Mouse (Mus musculus) limb, embryonic 13.5 days (tissue): ENCODE measurements around the gene Rsad2. TPM values are rescaled to one million over a fixed set of nuclear protein-coding genes. Genes with fewer than 3 reads are reported as not detected.
"Not testable (repeated sequence)": the region's sequence is repeated elsewhere in the genome, so short reads cannot be mapped to it uniquely, and the experiment has no call there.

Experiments
- ATAC-seq: fragments of 200-750 bp; cut with Nextera tagmentation; 2 replicates; pipeline ENCODE4 v1.8.0; 2017; ENCODE audit warnings: low read depth, moderate number of reproducible peaks, moderate TSS enrichment; ENCODE audit not compliant: low FRiP score
- H3K27ac ChIP-seq: fragments of 300-500 bp; sonication (generic); 2 replicates; pipeline ENCODE4 v1.5.1; 2015; ENCODE audit warnings: inconsistent platforms, mild to moderate bottlenecking, moderate library complexity
- H3K27me3 ChIP-seq: fragments of 300-500 bp; sonication (generic); 2 replicates; pipeline ENCODE4 v1.6.1; 2015; ENCODE audit warnings: mild to moderate bottlenecking, inconsistent platforms
- H3K36me3 ChIP-seq: fragments of 300-500 bp; sonication (generic); 2 replicates; pipeline ENCODE4 v1.6.1; 2015; ENCODE audit warnings: inconsistent platforms, mild to moderate bottlenecking, moderate library complexity
- H3K4me1 ChIP-seq: fragments of 300-500 bp; sonication (generic); 2 replicates; pipeline ENCODE4 v1.6.1; 2015; ENCODE audit warnings: inconsistent platforms
- H3K4me2 ChIP-seq: fragments of 300-500 bp; sonication (generic); replicated peaks from 2 replicates; pipeline ENCODE4 v1.6.1; 2015; ENCODE audit warnings: inconsistent platforms, mild to moderate bottlenecking, moderate library complexity
- H3K4me3 ChIP-seq: fragments of 300-500 bp; sonication (generic); 2 replicates; pipeline ENCODE4 v1.5.1; 2015; ENCODE audit warnings: moderate library complexity, mild to moderate bottlenecking, inconsistent platforms
- H3K9ac ChIP-seq: fragments of 300-500 bp; sonication (generic); 2 replicates; pipeline ENCODE4 v1.6.1; 2015; ENCODE audit warnings: mild to moderate bottlenecking, inconsistent platforms
- H3K9me3 ChIP-seq: fragments of 300-500 bp; sonication (generic); 2 replicates; pipeline ENCODE4 v1.6.1; 2016; ENCODE audit warnings: inconsistent platforms
- WGBS: fragments of 180-500 bp; shearing (Covaris S2); methylation state at CpG from one replicate; pipeline ENCODE4 v1.1.7; 2015; 5-methylcytosine and 5-hydroxymethylcytosine counted together
- polyA plus RNA-seq: library from polyadenylated mRNA; unstranded; fragments of >200 nt; fragmentation: Nextera tagmentation; extraction: Ambion mirVana; gene quantifications from 2 replicates; pipeline ENCODE4 v1.2.1, GENCODE M21; 2015

Gene Rsad2
- polyA plus RNA-seq, 1 experiment from 2014 or later: 1.3 TPM

DNA sequence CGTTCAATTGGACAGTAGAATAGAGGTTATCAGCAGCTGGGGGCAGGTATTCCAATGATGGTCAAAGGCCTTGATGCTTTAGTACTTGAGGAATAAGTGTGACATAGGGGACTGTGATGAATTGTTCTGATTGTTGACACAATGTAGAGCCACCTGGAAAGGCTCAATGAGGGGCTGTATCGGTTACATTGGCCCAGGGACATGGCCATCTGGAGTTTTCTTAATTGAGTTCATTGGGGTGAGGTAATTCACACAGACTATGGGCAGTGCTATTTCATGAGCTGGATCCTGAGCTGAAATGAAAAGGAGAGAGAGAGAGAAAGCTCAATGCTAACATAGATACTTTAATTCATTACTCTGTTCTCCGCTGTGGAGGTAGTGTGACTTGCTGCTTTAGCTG, 18.3 kb downstream of the Rsad2 start:
- Histone ChIP-seq H3K4me1 (peaks cover 15% of the 10 kb centered on the region), H3K4me3 (no peak overlapping the region), H3K9ac (no peak overlapping the region), H3K4me2 (no peak overlapping the region), H3K9me3 (no peaks in the 10 kb centered on the region), H3K27ac (no peak overlapping the region; the same call in 1 of the 2 replicates), H3K36me3 (no peaks in the 10 kb centered on the region), H3K27me3 (no peaks in the 10 kb centered on the region)
- WGBS: 58% methylated on average over 3 of the region's 3 CpGs
- ATAC-seq: 0 out of 2 replicates have a peak, but pooled peaks have one; percentile 64

DNA sequence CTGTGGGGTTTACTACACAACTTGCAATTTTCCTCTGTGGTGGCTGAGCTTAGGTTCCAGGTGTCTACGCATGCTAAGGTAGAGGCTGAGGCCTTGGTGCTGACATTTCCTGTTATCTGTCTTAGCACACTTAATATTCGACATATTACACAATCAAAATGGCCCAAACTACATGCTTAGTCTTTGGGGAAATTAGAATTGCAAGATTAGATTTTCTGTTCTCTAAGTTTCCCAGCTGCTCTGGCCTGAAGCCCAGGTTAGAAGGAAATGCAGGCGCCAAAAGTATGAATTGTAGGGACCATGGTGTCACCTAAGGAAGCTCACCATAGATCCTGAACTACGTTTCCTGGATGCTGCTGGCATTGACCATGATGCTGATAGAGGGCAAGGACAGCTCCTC, 19.9 kb downstream of the Rsad2 start:
- no peak overlapping the region for H3K4me3 ChIP-seq
- no peak for ATAC-seq
- no peaks in the 10 kb centered on the region for H3K9me3 ChIP-seq
- no peak overlapping the region for H3K4me2 ChIP-seq
- 79% methylated on average over 4 of the region's 4 CpGs for WGBS
- peaks cover 15% of the 10 kb centered on the region for H3K4me1 ChIP-seq
- no peaks in the 10 kb centered on the region for H3K36me3 ChIP-seq
- no peak overlapping the region for H3K27ac ChIP-seq
- H3K27me3 ChIP-seq: no peaks in the 10 kb centered on the region
- no peak overlapping the region for H3K9ac ChIP-seq

DNA sequence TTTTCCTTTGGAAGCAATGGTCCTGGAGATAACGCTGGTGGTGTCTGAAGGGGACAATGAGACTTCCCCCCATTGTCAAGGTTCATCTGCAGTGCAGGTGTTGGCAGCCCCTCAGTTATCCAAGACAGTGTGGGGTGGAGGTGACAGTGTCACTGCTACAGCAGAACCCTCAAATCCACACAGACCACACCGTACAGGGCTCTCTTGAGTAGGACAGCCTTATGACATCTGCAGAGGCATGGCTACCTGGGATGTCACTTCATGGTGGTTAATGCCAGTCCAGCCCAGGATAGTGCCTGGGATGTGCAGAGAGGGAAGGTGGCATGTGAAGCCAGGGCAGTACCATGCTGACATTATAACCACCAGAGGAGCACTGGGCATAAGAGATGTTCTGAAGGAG, 27.5 kb downstream of the Rsad2 start:
- not testable (repeated sequence) for H3K4me3 ChIP-seq, H3K27me3 ChIP-seq, H3K4me2 ChIP-seq, H3K36me3 ChIP-seq, H3K4me1 ChIP-seq, H3K27ac ChIP-seq, H3K9me3 ChIP-seq, ATAC-seq, H3K9ac ChIP-seq
- 82% methylated on average over 2 of the region's 2 CpGs for WGBS

DNA sequence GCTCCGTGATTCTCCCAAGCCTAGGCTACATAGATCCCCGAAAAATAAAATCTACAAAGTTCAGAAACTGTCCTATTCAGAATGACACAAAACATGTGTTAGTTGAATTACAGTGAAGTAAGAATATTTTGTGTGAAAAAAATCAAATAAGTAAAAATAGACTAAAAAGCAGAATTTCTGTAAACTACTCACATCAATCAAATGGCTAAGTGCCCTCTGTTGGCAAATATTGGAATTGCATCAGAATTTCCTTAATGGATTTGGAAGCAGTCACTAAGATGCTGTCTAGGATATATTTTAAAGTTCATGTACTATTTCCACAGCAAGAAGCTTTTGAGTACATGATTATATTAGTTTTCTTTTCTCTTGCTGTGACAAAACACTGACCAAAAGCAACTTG, 31.4 kb downstream of the Rsad2 start:
- no peak overlapping the region for H3K27ac ChIP-seq
- H3K4me1 ChIP-seq: no peaks in the 10 kb centered on the region
- H3K9ac ChIP-seq: no peak overlapping the region
- H3K4me2 ChIP-seq: no peak overlapping the region
- H3K4me3 ChIP-seq: no peak overlapping the region
- WGBS: 87% methylated on average over 2 of the region's 2 CpGs
- no peak for ATAC-seq
- no peaks in the 10 kb centered on the region for H3K27me3 ChIP-seq
- no peaks in the 10 kb centered on the region for H3K36me3 ChIP-seq
- H3K9me3 ChIP-seq: no peaks in the 10 kb centered on the region

- Histone ChIP-seq H3K9ac (no peak overlapping the region), H3K4me1 (peaks cover 30% of the 10 kb centered on the region), H3K4me2 (no peak overlapping the region), H3K9me3 (no peaks in the 10 kb centered on the region), H3K27ac (no peak overlapping the region), H3K27me3 (no peaks in the 10 kb centered on the region), H3K4me3 (no peak overlapping the region), H3K36me3 (no peaks in the 10 kb centered on the region)
- ATAC-seq: no peak
- 84% methylated on average over 4 of the region's 4 CpGs for whole genome bisulfite sequencing
Observed at GRCm38 (mm10) chr12:26418322-26418721, 37.9 kb downstream of the Rsad2 start.

GRCm38 (mm10) chr12:26416636-26417295, 39.5 kb downstream of the Rsad2 start:
- Histone ChIP-seq H3K36me3 (no peaks in the 10 kb centered on the region), H3K4me2 (no peak overlapping the region), H3K9me3 (no peaks in the 10 kb centered on the region), H3K27ac (no peak overlapping the region), H3K9ac (no peak overlapping the region), H3K27me3 (no peaks in the 10 kb centered on the region), H3K4me3 (no peak overlapping the region), H3K4me1 (peaks cover 45% of the 10 kb centered on the region)
- 77% methylated on average over 7 of the region's 7 CpGs for WGBS
- no peak for ATAC-seq

DNA sequence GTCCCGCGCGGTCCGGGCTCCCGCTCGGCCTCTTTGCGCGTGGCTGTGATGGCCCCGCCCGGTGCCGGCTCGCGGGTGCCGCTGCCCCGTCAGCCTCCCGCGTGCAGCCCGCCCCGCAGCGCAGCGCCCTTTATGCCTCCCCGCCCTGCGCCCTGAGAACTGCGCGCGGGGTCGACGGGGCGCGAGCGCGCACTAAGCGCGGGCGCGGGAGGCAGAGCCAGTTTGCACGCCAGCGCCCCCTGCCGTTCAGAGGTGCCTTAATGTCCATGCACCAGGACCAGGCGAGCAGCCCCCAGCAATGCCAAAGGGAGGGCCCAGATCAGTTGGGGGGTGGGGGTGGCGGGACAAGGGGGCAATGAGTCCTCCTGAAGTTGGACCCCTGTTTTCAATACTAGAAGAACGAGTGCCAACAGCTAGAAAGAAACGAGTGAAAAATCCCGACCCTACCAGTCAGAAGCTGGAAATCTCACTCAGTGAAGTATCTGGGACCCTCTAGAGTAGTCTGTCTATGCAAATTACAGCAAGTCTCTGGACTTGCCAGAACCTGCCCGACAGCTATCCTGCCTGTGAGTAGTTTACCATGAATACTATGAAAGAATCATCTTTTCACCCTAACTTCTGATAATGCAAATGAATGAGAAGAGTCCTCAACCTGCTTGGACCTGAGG, 41.0 kb downstream of the Rsad2 start, which contains the start of gene Rnf144a:
Gene Rnf144a (minus strand): TSS at position 151 of the 668 bp plus-strand sequence.
- Histone ChIP-seq H3K36me3 (no peaks in the 10 kb centered on the region; the same call in 1 of the 2 replicates), H3K4me2 (peak within 1 kb of the TSS; percentile 81), H3K27me3 (no peaks in the 10 kb centered on the region), H3K4me1 (peaks cover 61% of the 10 kb centered on the region), H3K4me3 (peak within 1 kb of the TSS; percentile 88), H3K9me3 (no peaks in the 10 kb centered on the region), H3K9ac (peak within 1 kb of the TSS; percentile 98), H3K27ac (peak within 1 kb of the TSS; percentile 86)
- peak; percentile 88 for ATAC-seq
- 1% methylated on average over 40 of the region's 45 CpGs for WGBS

GRCm38 (mm10) chr12:26414451-26415103, 41.7 kb downstream of the Rsad2 start:
- under 1% methylated on average over 64 of the region's 64 CpGs for WGBS
- Histone ChIP-seq H3K4me3 (peak overlapping the region; percentile 88), H3K9me3 (no peaks in the 10 kb centered on the region), H3K4me2 (peak overlapping the region; percentile 81), H3K27me3 (no peaks in the 10 kb centered on the region), H3K9ac (peak overlapping the region; percentile 98), H3K4me1 (peaks cover 66% of the 10 kb centered on the region), H3K36me3 (peaks cover 3% of the 10 kb centered on the region; the same call in 1 of the 2 replicates), H3K27ac (peak overlapping the region; percentile 86)
- ATAC-seq: peak; percentile 75

- Histone ChIP-seq H3K9ac (peak overlapping the region; percentile 98), H3K9me3 (no peaks in the 10 kb centered on the region), H3K4me1 (peaks cover 72% of the 10 kb centered on the region), H3K27me3 (no peaks in the 10 kb centered on the region), H3K36me3 (peaks cover 9% of the 10 kb centered on the region), H3K4me3 (peak overlapping the region; percentile 88), H3K4me2 (peak overlapping the region; percentile 81), H3K27ac (peak overlapping the region; percentile 86; the same call in 1 of the 2 replicates)
- ATAC-seq: no peak; the same call in 1 of the 2 replicates
- WGBS: 7% methylated on average over 8 of the region's 8 CpGs
Observed at GRCm38 (mm10) chr12:26413961-26414411, 42.3 kb downstream of the Rsad2 start.

- Histone ChIP-seq H3K9ac (peak overlapping the region; percentile 98), H3K9me3 (no peaks in the 10 kb centered on the region), H3K4me2 (peak overlapping the region; percentile 81), H3K36me3 (peaks cover 21% of the 10 kb centered on the region), H3K27me3 (no peaks in the 10 kb centered on the region), H3K4me3 (peak overlapping the region; percentile 88), H3K27ac (no peak overlapping the region; the same call in 1 of the 2 replicates), H3K4me1 (peaks cover 77% of the 10 kb centered on the region)
- 53% methylated on average over 6 of the region's 6 CpGs for WGBS
- ATAC-seq: no peak
Observed at GRCm38 (mm10) chr12:26412802-26413201, 43.5 kb downstream of the Rsad2 start.

DNA sequence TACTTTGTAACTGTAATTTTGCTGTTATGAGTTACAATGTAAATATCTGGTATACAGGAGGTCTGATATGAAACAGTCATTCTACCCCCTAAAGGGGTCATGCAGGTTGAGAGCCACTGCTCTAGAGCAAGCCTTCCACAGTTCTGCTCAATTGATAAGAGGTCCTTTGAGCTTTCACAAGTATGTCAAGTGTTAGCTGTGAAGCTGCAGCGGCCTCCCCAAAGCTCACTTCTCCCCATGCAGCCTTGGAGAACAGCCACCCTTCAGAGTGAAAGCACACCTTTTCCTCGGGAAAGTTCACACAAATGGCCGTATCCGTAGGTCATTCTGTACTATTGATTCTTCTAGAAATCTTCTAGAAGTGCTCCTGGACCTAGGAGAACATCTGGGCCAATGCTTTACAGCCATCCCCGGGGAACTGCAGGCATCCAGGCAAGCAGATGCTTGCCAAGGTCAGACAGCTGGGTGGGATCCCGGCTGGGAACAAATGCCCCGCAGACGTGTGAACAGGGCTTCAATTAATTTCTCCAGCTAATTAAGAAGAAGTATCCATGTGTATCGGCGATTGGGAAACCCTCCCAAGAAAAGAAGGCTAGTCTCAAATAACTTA, 44.3 kb downstream of the Rsad2 start:
- Histone ChIP-seq H3K36me3 (peaks cover 23% of the 10 kb centered on the region), H3K27me3 (no peaks in the 10 kb centered on the region), H3K4me2 (peak overlapping the region; percentile 81), H3K4me3 (peak overlapping the region; percentile 88), H3K9me3 (no peaks in the 10 kb centered on the region), H3K27ac (no peak overlapping the region), H3K4me1 (peaks cover 80% of the 10 kb centered on the region), H3K9ac (peak overlapping the region; percentile 98)
- WGBS: 60% methylated on average over 10 of the region's 10 CpGs
- no peak for ATAC-seq

GRCm38 (mm10) chr12:26410443-26410842, 45.8 kb downstream of the Rsad2 start:
- WGBS: 80% methylated on average over 3 of the region's 3 CpGs
- H3K4me3 ChIP-seq: no peak overlapping the region

More at GRCm38 (mm10) chr12:26410443-26410842, 45.8 kb downstream of the Rsad2 start:
- no peak overlapping the region for H3K4me2 ChIP-seq
- no peaks in the 10 kb centered on the region for H3K9me3 ChIP-seq
- peaks cover 23% of the 10 kb centered on the region for H3K36me3 ChIP-seq
- no peak overlapping the region for H3K9ac ChIP-seq
- H3K4me1 ChIP-seq: peaks cover 79% of the 10 kb centered on the region
- H3K27me3 ChIP-seq: no peaks in the 10 kb centered on the region
- ATAC-seq: no peak
- H3K27ac ChIP-seq: no peak overlapping the region
